Mouse (Mus musculus): ENCODE measurements at regions not wholly inside any gene's neighbourhood (a gene's known extent, or its start where the extent isn't known, plus 50 kb on each side); places are given as distances from the start of the nearest gene placed in this dataset.

DNA sequence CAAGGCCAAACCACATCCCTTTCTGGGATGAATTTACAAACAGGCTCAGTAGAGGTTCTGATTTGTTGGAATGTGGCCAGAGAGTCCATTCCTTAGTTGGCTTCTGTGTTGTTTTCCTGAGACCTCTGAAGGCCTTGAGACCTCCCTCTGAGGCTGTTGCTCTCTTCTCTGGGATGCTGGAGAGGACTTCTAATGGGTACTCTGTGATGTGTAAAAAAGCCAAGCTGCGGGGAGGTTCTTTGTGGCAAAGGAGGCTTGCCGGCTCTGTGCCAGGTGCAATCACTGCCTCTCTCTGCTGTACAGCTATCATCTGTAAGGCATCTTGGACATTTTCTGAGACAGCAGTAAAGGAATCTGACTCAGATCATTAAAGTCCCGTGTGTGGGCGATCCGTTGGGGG is 192.3 kb downstream of the Gm5447 start:
- no peak for DNase-seq (ENCODE audit: low read depth, low spot score)

GRCm38 (mm10) chr13:31168854-31169253 is 194.8 kb downstream of the Gm5447 start:
- no peak for DNase-seq (ENCODE audit: low read depth, low spot score)

DNA sequence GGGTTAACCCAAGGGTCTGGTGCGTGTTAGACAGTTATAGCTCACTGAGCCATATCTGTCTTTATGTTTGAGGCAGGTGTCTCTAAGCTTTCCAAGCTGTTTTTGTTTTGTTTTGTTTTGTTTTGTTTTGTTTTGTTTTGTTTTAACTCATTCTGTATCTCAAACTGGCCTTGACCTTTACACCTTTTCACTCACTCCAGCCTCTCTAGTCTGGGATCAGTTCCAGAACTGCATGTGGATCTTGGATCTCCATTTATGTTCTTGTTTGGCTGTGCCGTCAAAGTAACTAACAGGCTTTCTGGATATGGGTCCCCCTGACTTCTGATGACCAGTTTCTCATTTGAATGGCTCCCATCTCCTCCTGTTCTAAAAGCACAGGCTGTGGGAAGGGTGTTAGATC is 197.7 kb downstream of the Gm5447 start:
- DNase-seq (ENCODE audit: low read depth, low spot score), result no peak

- DNase-seq (ENCODE audit: low read depth, low spot score), result no peak
Observed at GRCm38 (mm10) chr13:31172580-31172979, 198.6 kb downstream of the Gm5447 start.

GRCm38 (mm10) chr13:31177999-31178783 is 204.2 kb downstream of the Gm5447 start:
- no peak for DNase-seq (ENCODE audit: low read depth, low spot score)

DNA sequence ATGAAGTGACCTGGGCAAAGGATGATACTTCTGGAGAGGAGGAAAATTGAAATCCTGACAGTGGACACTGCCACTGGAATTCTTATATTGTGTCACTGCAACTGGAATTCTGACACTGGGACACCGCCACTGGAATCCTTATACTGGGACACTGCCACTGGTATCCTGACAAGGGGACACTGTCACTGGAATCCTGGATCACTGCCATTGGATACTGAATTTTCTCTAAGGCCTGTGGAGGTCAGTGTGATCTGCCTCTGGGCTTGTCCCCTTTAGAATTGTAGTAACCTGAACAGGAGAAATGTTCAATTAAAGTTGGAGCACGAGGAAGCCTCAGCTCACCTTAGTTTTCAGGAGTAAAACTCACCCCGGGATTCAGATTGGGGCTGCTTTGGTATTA is 205.0 kb downstream of the Gm5447 start:
- no peak for DNase-seq (ENCODE audit: low read depth, low spot score)

DNA sequence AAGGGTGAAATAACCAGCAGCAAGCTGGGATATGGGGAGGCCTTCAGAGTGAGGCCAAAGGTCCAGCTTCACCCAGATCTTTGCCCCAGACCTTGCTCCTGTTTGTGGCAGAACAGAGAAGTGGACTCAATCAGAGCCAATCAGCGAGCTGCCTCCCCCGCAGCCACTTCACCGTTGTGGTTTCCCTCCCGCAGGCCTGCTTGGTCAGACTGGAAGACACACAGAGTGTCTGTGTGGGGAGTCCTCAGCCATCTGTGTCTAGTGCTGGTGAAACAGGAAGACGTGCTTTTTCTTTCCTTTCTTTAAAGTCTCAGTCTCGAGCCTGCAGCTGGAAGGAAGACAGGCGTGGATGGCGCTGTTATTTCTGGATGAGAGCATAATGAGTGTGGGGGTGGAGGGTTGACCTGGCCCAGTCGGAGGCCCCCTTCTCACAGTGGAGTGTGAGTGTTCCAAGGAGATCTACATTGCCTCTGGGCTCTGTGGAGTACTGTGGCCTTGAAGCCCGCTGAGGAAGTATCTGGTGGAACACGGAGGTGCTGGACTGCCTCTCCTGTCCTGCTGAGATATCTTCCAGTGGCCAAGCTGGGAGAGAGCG is 205.5 kb downstream of the Gm5447 start:
- no peak for DNase-seq (ENCODE audit: low read depth, low spot score)

GRCm38 (mm10) chr13:31181530-31181929 is 207.5 kb downstream of the Gm5447 start:
- no peak for DNase-seq (ENCODE audit: low read depth, low spot score)

DNA sequence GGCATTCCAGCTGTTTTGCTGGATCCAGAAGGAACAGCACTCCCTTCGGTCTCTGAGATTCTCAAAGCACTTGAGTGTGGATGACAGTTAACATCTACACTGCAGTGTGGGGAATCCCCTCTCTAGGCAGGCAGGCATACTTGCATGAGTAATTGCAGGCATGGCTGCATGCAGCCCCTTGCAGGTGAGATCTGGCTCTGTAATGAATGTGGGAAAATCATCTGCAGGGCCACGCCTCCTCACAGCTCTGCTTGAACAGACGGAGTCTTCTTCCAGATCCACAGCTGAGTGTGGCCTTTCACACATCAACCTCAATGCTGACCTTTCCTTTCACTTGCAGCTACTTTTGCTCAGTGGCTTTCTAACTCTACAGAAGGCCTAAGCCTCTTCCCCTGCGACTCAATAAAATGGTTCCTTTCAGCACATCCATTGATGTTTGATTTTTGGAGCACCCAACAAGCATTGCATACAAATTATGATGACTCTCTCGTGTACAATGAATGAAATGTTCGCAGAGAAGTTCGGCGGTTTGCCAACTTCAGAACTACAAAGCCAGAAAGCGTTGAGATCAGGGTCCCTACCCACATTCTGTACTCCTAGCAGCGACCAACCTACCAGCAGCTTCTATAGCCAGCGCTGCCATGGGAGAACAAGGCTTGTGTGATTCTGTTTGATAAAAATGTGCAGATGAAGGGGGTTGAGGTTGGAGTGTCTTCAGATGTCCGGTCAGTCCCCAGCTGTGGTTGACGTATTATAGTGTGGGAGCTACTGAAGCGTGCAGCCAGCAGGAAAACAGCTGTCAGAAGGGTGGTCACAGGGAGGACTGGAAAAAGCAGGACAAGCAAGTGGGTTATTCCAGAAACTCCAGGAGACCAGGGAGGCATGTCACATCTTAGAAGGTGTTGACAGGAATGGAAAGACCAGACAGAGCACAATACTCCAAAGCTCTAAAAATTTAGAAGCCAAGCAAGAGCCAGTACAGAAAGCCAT is 211.1 kb downstream of the Gm5447 start:
- DNase-seq (ENCODE audit: low read depth, low spot score), result no peak

DNA sequence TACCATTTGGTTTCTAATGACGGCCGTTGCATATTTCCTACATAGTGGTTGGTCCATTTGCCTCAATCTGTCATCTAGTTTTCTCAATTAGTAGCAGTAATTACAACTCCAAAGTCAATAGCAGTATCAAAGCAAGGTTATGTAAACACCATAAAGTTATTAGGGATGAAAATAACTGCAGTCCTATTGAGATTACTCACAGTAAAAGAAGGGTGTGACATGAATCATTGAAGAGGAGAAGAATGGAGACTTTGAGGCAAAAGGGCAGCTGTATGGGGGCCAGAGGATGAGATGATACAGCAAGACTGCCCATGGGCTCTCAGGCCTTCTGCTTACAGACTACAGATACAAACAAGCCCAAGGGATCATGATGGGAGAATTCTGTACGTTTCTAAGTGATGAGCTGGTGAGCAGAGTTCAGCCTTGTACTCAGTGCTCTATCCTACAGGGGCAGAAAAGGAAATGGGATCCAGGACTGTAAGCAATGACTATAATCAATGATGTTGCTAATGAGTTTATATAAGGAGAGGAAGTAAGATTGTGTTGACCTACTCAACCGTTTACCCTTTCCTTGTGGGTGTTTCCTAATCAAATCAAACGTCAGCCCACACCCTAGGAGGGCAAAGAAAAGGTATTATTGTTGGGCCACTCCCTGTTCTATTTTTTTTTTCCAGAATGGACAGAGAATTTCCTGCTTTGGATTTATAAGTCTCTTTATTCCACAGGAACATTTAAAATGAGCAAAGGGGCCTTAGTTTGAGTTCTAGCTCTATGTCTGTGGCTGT is 213.0 kb downstream of the Gm5447 start:
- DNase-seq (ENCODE audit: low read depth, low spot score), result no peak

GRCm38 (mm10) chr13:31189116-31189515 is 215.1 kb downstream of the Gm5447 start:
- DNase-seq (ENCODE audit: low read depth, low spot score), result no peak

DNA sequence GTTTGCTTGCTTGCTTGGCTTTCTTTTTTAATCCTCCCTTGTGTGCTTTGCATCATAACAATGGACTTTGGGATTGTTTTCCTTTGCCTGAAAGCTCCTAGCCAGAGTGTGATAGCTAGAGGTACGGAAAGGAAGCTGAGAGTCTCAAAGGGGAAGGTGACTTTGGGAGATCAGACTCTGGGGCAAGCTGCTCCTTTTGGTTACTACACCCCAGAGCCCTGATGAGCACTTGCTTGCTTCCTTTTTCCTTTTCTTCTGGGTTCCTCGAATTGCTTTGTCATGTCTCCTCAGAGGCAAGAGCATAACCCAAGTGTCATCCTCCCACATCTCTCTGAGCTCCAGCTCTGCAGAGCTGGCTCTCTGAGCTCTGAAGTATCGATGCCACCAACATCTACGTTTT is 216.0 kb downstream of the Gm5447 start:
- DNase-seq (ENCODE audit: low read depth, low spot score), result no peak

DNA sequence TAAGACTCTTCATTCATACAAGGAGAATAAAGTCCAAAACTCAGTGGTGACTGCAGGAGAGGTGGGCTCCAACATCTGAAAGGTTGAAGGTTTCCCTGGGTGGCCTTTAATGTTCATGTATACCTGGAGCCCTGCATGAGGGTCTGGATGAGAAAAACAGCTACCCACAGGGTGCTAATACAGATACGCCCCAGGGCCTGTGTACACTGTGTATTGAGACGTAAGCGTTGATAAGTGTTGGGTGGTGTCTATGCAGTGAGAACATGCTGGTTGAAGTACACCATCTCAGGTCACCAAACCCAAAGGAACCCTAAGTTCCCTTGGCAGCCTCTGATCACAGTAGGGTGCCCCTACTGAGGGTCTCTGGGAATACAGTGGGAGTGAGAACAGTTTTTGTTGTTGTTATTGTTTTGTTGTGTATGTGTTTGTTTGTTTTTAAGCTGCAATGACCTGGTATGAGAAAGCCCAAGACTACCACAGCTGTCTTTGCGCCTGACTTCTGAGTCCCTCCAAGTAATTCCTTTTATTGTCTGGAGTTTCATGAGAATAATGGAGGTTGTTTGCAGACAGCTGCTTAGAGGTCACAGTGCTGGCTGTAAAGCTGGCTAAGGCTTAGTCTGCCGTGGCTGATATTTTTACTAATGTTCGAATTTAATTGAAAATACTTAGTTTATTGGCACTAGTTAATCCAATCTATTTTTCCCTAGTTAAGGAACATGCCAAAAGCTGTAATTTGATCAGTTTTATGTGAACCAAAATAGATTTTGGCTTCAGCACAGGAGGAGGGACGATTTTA is 217.5 kb downstream of the Gm5447 start:
- DNase-seq (ENCODE audit: low read depth, low spot score), result no peak

GRCm38 (mm10) chr13:31194971-31195370 is 221.0 kb downstream of the Gm5447 start:
- no peak for DNase-seq (ENCODE audit: low read depth, low spot score)

DNA sequence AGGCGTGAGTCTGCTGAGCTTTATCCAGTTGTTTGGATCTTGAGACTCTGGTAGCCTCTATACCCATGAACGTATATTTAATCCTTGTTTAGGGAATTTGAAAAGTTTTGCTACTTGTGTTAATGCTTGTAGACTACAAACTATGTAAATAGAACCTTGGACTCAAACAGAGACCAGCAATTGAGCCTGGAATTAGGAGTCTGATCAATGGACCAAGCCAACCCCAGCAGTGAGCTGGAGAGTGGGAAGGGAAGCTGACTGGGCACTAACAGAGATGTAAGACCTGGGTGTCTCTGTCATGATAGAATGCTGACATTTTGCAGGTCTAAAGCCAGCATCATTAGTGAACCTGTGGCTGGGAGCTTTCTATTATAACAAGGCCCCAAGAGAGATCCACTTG is 222.5 kb downstream of the Gm5447 start:
- no peak for DNase-seq (ENCODE audit: low read depth, low spot score)

DNA sequence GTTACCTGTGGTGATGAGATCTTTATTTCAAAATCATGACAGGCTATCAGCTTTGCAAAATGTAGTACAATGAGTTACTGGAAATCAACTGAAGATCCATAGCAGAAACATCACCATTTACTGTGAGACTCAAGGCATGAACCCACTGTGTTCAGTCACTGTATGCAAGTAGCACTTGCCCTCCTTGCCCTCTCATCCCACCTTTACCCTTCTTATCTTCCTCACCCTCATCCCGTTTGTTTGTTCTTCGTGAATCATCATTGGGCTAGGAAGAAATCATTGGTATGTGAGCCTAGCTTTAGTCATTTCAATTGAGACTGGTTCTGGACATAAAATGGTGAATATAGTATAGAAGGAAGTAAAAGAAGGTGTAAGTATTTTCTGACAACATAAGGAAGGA is 223.6 kb downstream of the Gm5447 start:
- DNase-seq (ENCODE audit: low read depth, low spot score), result no peak

GRCm38 (mm10) chr13:31199384-31199783 is 225.4 kb downstream of the Gm5447 start:
- DNase-seq (ENCODE audit: low read depth, low spot score), result no peak

- no peak for DNase-seq (ENCODE audit: low read depth, low spot score)
Observed at GRCm38 (mm10) chr13:31204068-31204467, 230.1 kb downstream of the Gm5447 start.

- no peak for DNase-seq (ENCODE audit: low read depth, low spot score)
Observed at GRCm38 (mm10) chr13:31206381-31206780, 232.4 kb downstream of the Gm5447 start.

GRCm38 (mm10) chr13:31207709-31208108 is 233.7 kb downstream of the Gm5447 start:
- DNase-seq (ENCODE audit: low read depth, low spot score), result peak; percentile 86

DNA sequence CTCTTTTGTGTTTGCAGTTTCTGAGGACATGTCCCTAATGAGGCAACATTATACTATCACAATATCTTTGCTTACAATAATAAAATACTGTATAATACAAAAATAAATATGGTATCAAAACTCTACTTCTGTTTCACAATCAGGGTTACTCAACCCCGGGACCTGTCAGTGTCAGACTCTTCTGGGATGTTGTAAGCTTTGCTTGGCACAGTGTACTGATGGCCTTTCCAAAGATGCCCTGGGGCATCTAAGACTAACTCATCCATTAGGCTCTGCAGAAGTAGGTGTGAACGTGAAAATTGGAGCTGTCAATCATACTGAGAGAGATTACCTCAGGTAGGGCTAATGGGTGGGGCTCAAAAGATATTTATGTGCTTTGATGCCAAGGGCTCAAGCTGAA is 249.0 kb downstream of the Gm5447 start:
- DNase-seq (ENCODE audit: low read depth, low spot score), result no peak
